Mouse (Mus musculus): ENCODE data around the gene Gm10295. TPM values are rescaled to one million over a fixed set of nuclear protein-coding genes. Genes with fewer than 3 reads are reported as not detected.

The Gm10295 gene
- polyA plus RNA-seq (2015; fragmentation: Nextera tagmentation; extraction: Ambion mirVana) = not detected in 2 replicates

- 0 out of 2 replicates have a peak within 1 kb of the TSS, but pooled peaks have one; percentile 8 for H3K4me3 ChIP-seq
- 0 out of 2 replicates have a peak within 1 kb of the TSS, but pooled peaks have one; percentile 46 for H3K9ac ChIP-seq
These were observed at the start of gene Gm10295 for GRCm38 (mm10) chr7:71351364-71351763. Gene Gm10295 (minus strand): TSS chr7:71351485.

DNA sequence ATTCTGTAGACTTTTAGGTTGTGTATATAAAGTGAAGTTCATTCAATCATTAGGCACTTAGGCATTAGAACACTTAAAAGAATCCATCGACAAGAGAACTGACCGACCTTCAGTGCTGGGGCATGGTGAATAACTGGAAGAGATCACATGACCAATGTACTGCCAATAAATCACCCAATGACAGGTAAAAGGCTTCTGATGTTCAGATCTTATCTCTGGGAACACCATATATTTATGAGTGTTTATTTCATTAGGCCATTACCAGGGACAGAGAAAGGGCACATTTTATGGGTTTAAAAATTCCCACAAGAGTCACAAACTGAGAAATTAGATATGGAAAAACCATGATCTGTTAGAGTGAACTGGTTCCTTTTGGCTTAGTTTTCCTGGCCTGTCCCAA is 49.7 kb upstream of the Gm10295 start:
- ATAC-seq (ENCODE audit: low FRiP score) = no peak
- Histone ChIP-seq H3K9me3 (no peaks in the 10 kb centered on the region), H3K4me3 (no peak overlapping the region), H3K27ac (no peak overlapping the region), H3K27me3 (0 out of 2 replicates have a peak, but pooled peaks cover under 1% of the 10 kb centered on the region), H3K4me2 (no peak overlapping the region), H3K36me3 (no peaks in the 10 kb centered on the region), H3K4me1 (replicated peaks) (no peaks in the 10 kb centered on the region), H3K9ac (no peak overlapping the region)
- WGBS = 93% methylated on average over 2 of the region's 2 CpGs

More at GRCm38 (mm10) chr7:71351364-71351763, at the start of gene Gm10295:
- Histone ChIP-seq H3K9me3 (no peaks in the 10 kb centered on the region), H3K4me1 (replicated peaks) (peaks cover 15% of the 10 kb centered on the region), H3K4me2 (peak within 1 kb of the TSS; percentile 49), H3K36me3 (no peaks in the 10 kb centered on the region), H3K27ac (peak within 1 kb of the TSS; percentile 4; the same call in 1 of the 2 replicates), H3K27me3 (no peaks in the 10 kb centered on the region)
- 6% methylated on average over 11 of the region's 11 CpGs for WGBS
- ATAC-seq (ENCODE audit: low FRiP score) = 0 out of 2 replicates have a peak, but pooled peaks have one; percentile 63

DNA sequence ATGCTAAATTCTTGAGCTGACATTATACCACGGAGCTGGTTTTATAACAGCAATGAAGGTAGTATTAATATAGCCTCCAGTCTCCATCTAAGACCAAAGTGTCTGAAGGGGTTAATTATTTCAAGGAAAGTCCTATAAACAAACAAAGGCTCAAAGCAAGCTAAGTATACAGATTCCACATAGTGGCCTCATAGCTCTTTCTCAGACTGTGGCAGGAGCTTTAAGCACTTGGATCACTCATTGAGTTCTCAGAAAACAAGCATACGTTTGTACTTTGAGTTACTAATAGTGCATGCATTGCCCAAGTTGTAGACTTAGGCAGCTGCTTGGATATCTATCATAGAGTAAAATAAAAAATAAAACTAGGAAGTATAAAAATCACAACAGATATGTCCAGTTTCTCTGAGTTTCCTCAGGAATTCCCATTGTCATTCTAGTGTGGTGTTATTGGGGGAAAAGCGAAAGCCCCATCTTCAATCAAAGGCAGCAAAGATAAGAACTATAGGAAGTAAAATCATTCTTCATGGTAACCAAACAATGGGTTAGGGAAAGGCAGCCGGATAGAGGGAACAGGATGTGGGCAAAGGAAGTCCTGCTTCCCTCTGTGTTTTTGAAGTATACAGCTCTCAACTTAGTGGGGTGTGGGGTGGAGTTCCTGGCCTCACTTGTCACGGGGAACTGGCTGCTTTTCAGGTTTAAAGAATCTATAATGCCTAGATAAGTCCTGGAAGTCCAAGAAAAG is 48.8 kb upstream of the Gm10295 start:
- Histone ChIP-seq H3K27ac (no peak overlapping the region), H3K36me3 (no peaks in the 10 kb centered on the region), H3K27me3 (no peaks in the 10 kb centered on the region), H3K9me3 (no peaks in the 10 kb centered on the region), H3K4me1 (replicated peaks) (no peaks in the 10 kb centered on the region), H3K4me3 (no peak overlapping the region), H3K9ac (no peak overlapping the region), H3K4me2 (no peak overlapping the region)
- 81% methylated on average over 5 of the region's 5 CpGs for WGBS
- no peak for ATAC-seq (ENCODE audit: low FRiP score)

GRCm38 (mm10) chr7:71398959-71399756 is 47.9 kb upstream of the Gm10295 start:
- no peaks in the 10 kb centered on the region for H3K27me3 ChIP-seq
- no peaks in the 10 kb centered on the region for H3K4me1 ChIP-seq (replicated peaks)
- no peak overlapping the region for H3K4me3 ChIP-seq
- no peak overlapping the region for H3K9ac ChIP-seq
- H3K36me3 ChIP-seq = no peaks in the 10 kb centered on the region
- H3K4me2 ChIP-seq = no peak overlapping the region
- no peaks in the 10 kb centered on the region for H3K9me3 ChIP-seq
- H3K27ac ChIP-seq = no peak overlapping the region
- no peak for ATAC-seq (ENCODE audit: low FRiP score)
- 76% methylated on average over 10 of the region's 10 CpGs for WGBS

DNA sequence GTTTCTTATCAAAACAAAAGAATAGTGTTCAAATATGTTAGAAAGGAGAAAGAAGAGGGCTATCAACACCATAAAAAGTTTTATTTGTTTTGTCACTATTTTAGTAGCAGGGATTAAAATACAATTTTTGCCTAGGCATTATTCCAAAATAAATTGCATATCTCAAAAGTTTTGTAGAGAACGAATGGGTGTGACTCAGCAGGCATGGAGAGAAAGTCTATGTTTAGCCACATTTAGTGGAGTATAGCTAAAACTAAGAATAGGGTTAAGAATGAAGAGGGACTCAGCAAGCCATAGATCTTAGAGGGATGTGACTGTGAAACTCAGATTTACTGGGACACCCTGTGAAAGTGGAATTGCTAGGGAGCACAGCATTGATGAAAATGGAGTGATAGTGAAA is 47.1 kb upstream of the Gm10295 start:
- H3K4me1 ChIP-seq (replicated peaks) = no peaks in the 10 kb centered on the region
- no peaks in the 10 kb centered on the region for H3K9me3 ChIP-seq
- no peak overlapping the region for H3K4me2 ChIP-seq
- no peaks in the 10 kb centered on the region for H3K27me3 ChIP-seq
- H3K36me3 ChIP-seq = no peaks in the 10 kb centered on the region
- 80% methylated on average over 1 of the region's 1 CpGs for WGBS
- no peak for ATAC-seq (ENCODE audit: low FRiP score)
- H3K27ac ChIP-seq = no peak overlapping the region
- no peak overlapping the region for H3K4me3 ChIP-seq
- no peak overlapping the region for H3K9ac ChIP-seq

GRCm38 (mm10) chr7:71392795-71393341 is 41.6 kb upstream of the Gm10295 start:
- Histone ChIP-seq H3K9ac (no peak overlapping the region), H3K27ac (no peak overlapping the region), H3K4me1 (replicated peaks) (no peaks in the 10 kb centered on the region), H3K36me3 (no peaks in the 10 kb centered on the region), H3K27me3 (no peaks in the 10 kb centered on the region), H3K9me3 (no peaks in the 10 kb centered on the region), H3K4me2 (no peak overlapping the region), H3K4me3 (no peak overlapping the region)
- WGBS = 43% methylated on average over 4 of the region's 4 CpGs
- no peak for ATAC-seq (ENCODE audit: low FRiP score)

GRCm38 (mm10) chr7:71391333-71391732 is 40.0 kb upstream of the Gm10295 start:
- Histone ChIP-seq H3K36me3 (no peaks in the 10 kb centered on the region), H3K9ac (no peak overlapping the region), H3K9me3 (no peaks in the 10 kb centered on the region), H3K27ac (no peak overlapping the region), H3K4me1 (replicated peaks) (no peaks in the 10 kb centered on the region), H3K27me3 (no peaks in the 10 kb centered on the region), H3K4me3 (no peak overlapping the region), H3K4me2 (no peak overlapping the region)
- ATAC-seq (ENCODE audit: low FRiP score) = no peak
- WGBS = 74% methylated on average over 5 of the region's 5 CpGs

DNA sequence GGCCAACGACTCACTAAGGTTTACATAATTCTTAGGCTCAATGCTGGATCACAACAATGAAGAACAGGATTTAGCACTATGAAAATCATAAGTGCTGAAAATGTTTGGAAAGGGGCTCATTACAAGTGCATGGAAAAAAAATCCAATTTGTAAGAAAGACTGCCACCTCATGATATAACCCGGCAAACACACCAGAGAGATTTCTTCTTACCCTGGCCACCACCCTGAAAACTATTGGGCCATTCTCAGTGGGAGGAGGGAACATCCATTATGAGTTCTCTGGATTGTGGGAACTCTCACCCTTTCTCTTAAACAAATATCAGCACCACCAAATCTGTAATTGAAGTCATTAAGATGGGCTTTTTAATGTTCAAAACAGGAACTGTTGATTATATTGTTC is 39.0 kb upstream of the Gm10295 start:
- H3K4me1 ChIP-seq (replicated peaks) = peaks cover 4% of the 10 kb centered on the region
- H3K27me3 ChIP-seq = no peaks in the 10 kb centered on the region
- no peak overlapping the region for H3K9ac ChIP-seq
- ATAC-seq (ENCODE audit: low FRiP score) = no peak
- 90% methylated on average over 2 of the region's 2 CpGs for WGBS
- H3K27ac ChIP-seq = no peak overlapping the region
- H3K36me3 ChIP-seq = no peaks in the 10 kb centered on the region
- H3K9me3 ChIP-seq = no peaks in the 10 kb centered on the region
- no peak overlapping the region for H3K4me3 ChIP-seq
- H3K4me2 ChIP-seq = no peak overlapping the region

DNA sequence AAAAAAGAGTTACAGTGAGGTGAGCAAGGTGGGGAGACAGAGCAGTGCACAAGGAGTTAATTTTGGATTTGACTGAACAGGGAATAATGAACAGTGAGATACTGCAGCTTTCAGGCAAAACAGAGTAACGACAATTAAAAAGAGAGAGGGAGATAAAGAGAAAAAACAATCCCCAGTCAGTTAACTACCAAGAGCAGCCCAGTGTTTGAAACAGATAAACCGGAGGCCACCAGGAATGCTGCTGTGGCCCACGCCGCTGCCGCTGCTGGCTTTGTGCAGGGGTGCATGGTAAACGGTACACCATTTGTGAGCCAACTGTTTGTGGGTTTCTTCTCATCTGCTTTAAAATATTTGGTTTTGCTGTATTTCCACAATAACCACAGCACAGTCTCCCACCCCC is 34.8 kb upstream of the Gm10295 start:
- Histone ChIP-seq H3K36me3 (no peaks in the 10 kb centered on the region), H3K4me2 (no peak overlapping the region), H3K9ac (no peak overlapping the region), H3K4me3 (no peak overlapping the region), H3K4me1 (replicated peaks) (peaks cover 39% of the 10 kb centered on the region), H3K27me3 (0 out of 2 replicates have a peak, but pooled peaks cover 3% of the 10 kb centered on the region), H3K9me3 (no peaks in the 10 kb centered on the region), H3K27ac (no peak overlapping the region)
- WGBS = 17% methylated on average over 6 of the region's 6 CpGs
- no peak for ATAC-seq (ENCODE audit: low FRiP score)

- H3K27me3 ChIP-seq = 0 out of 2 replicates have a peak, but pooled peaks cover 3% of the 10 kb centered on the region
- 27% methylated on average over 7 of the region's 7 CpGs for WGBS
- no peaks in the 10 kb centered on the region for H3K36me3 ChIP-seq
- H3K9me3 ChIP-seq = no peaks in the 10 kb centered on the region
- peak overlapping the region; percentile 80 for H3K27ac ChIP-seq
- no peak overlapping the region for H3K4me3 ChIP-seq
- no peak overlapping the region for H3K4me2 ChIP-seq
- H3K4me1 ChIP-seq (replicated peaks) = peaks cover 46% of the 10 kb centered on the region
- no peak overlapping the region for H3K9ac ChIP-seq
- no peak for ATAC-seq (ENCODE audit: low FRiP score)
These were observed 33.6 kb upstream of the Gm10295 start for GRCm38 (mm10) chr7:71384921-71385320.

- WGBS = 7% methylated on average over 20 of the region's 20 CpGs
- Histone ChIP-seq H3K4me2 (peak overlapping the region; percentile 38), H3K4me1 (replicated peaks) (peaks cover 50% of the 10 kb centered on the region), H3K9me3 (no peaks in the 10 kb centered on the region), H3K27ac (peak overlapping the region; percentile 80), H3K9ac (peak overlapping the region; percentile 53; the same call in 1 of the 2 replicates), H3K27me3 (0 out of 2 replicates have a peak, but pooled peaks cover 3% of the 10 kb centered on the region), H3K36me3 (no peaks in the 10 kb centered on the region), H3K4me3 (no peak overlapping the region)
- ATAC-seq (ENCODE audit: low FRiP score) = peak; percentile 84
These were observed 32.3 kb upstream of the Gm10295 start for GRCm38 (mm10) chr7:71383341-71384130.
